Mouse (Mus musculus): ENCODE results near the gene Vstm2l. TPM values are rescaled to one million over a fixed set of nuclear protein-coding genes. Genes with fewer than 3 reads are reported as not detected.

The Vstm2l gene
- total RNA-seq, 4 experiments from 2014 or later, result not detected

DNA sequence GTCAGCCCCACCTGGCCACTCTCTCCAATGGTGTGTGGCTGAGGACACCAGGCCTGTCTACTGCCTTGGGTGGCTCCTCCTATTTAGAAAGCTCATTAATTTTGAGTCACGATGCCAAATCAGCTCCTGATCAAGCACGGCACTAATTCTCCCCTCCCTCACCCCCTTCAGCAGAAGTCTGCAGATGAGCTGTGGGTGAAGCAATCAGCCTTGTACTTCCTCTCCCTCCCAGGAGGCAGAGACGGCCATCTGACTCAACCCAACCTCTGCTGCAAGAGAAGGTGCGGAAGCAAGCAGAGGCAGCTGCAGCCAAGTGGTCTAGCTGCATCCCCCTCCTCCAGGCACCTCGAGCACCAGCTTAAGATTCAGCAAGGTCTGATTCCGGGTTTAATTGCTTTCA lies 76.6 kb downstream of the Vstm2l start:
- no peak for DNase-seq (ENCODE audit: low spot score in 2 of 2)

DNA sequence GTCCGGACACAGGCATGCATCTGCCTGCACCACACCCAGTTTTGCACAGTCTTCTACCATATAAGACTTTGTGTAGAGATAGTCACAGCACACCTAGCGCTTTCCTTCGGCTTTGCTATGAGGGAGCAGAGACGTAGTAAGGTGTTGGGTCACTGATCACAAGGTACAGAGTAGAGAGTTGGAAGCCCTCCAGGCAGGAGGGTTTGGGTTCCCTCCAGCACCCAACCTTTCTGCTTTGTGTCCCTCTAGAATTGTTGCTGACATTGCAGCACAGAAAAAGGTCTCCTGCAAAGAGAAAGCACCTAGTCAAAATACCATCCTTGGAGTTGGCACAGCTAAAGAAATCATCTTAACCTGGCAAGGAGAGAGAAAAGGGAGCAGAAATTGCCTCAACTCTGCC lies 78.0 kb downstream of the Vstm2l start:
- DNase-seq (ENCODE audit: low spot score in 2 of 2), result no peak

Other genes starting within 250 kb of the Vstm2l start
- 10 to 100 TPM in 3 of 4 experiments, 1 to 10 TPM in 1; 9.3 to 12.8 (median 11.1) TPM for gene Ctnnbl1, start 177.3 kb upstream of the Vstm2l start, total RNA-seq (2022)
- 10 to 100 TPM; 22.3 to 26.1 (median 23.7) TPM for gene Tti1, start 113.8 kb downstream of the Vstm2l start, total RNA-seq (2022)
- gene Rprd1b, start 113.8 kb downstream of the Vstm2l start, total RNA-seq (2022), result 10 to 100 TPM; 23.0 to 42.6 (median 26.4) TPM
- gene Tgm2, start 231.8 kb downstream of the Vstm2l start, total RNA-seq (2022), result 10 to 100 TPM; 27.0 to 55.7 (median 39.4) TPM